Mouse (Mus musculus) spleen, adult 18-20 months (tissue): ENCODE measurements at regions not wholly inside any gene's neighbourhood (a gene's known extent, or its start where the extent isn't known, plus 50 kb on each side); places are given as distances from the start of the nearest gene placed in this dataset.
A peak's percentile ranks its signal among the peaks of the same experiment; 100 is the strongest.

ENCODE experiments used
- DNase-seq, 2 experiments: peaks; one replicate each; pipeline ENCODE4 v3.0.0; 2022; ENCODE audit warnings: mixed read lengths in 2 of 2

DNA sequence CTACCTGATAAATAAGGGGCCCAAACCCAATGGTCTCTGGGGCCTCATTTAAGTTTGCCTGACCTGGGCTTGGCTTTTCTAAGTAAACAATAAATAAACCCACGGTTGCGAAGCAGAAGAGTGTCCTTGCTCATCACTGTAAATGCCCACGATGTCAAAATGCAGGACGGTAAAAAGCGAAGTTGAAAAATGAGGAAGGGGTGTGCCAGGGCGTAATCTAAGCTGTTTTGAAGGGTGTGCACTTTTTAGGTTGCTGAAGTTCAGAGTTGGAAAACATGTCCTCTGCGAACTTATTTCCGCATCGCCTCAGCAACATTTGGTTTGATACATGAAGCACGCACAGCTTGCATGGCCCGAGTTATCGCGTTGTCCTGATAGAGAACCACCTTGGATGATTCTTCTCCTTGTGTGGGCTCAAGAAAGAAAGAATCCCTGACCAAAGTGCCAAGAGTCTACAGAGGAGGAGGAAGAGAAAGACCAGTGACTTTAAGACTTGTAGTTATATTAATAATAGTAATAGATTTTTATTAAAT, 119.0 kb upstream of the Zeb2 start:
- no peak for DNase-seq

DNA sequence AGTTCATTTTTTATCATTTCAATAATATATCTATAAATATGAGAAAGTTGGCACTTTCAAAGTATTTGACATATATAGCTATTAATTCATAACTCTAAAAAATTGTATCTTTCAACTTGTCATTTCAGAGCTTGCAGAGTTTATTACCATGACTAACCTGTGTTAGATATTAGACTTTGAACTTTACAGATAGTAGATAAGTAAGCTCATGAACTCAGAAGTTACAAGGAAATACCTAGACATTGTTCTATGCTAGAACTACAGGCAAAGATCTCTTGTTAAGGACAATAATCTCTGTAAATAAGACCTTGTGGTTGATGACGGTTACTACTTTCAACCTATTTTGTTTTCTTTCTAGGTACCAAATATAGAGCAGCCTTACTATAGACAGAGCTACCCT, 117.0 kb upstream of the Zeb2 start:
- DNase-seq = no peak

DNA sequence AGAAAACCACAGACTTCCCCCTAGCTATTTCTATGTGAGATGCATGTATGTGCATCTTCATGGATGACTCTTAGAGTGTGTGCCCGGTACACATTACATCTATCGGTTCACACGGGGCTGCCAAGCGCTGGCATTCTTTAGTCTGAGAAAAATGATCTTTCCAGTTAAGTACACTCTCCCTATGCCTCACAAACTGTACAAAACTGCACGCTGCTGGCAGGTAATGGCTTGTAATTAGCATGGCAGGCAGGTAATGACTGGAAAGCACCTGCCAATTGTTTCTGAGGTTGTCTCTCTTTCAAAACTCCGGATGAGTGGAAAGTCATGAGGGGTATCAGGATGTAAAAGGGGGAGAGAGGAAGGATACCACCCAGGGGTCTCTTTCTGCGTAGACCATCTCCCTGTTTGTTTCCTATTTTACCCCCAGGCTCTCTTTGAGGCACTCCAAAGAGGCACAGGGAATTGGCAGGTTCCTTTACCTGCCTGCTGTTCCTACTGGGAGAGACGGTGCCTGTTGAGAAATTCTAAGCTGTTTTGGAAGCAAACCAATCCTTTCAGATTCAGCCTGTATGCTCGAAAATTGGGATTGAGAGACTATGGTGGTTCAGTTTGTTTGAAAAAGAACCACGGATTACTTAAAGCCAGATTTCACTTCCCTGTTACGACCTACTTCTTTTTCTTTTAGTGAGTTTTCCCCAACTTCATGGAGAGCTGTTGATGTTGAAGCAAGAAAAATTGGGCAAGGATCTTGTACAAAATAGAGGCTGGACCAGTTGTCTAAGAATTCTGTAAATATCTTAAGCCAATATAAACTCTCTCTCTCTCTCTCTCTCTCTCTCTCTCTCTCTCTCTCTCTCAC, 113.4 kb upstream of the Zeb2 start:
- DNase-seq = no peak

DNA sequence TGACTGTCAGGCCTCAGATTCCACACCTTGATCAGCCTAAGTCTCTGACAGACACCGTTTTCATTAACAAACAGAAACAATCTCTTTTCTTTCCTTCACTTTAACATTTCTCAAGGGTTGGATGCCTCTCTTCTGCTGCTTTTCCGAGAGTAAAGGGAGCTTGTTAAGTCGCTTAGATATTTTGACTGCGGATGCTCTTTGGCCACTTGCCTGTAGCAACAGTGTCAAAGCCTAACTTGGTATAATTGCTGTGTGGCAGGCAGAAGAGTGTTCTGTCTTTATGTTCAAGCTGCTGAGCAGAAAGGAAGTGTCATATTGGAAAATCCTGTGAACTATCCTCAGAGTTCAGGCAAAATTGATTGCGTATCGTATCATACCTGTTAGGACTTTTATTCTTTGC, 112.3 kb upstream of the Zeb2 start:
- DNase-seq = no peak

DNA sequence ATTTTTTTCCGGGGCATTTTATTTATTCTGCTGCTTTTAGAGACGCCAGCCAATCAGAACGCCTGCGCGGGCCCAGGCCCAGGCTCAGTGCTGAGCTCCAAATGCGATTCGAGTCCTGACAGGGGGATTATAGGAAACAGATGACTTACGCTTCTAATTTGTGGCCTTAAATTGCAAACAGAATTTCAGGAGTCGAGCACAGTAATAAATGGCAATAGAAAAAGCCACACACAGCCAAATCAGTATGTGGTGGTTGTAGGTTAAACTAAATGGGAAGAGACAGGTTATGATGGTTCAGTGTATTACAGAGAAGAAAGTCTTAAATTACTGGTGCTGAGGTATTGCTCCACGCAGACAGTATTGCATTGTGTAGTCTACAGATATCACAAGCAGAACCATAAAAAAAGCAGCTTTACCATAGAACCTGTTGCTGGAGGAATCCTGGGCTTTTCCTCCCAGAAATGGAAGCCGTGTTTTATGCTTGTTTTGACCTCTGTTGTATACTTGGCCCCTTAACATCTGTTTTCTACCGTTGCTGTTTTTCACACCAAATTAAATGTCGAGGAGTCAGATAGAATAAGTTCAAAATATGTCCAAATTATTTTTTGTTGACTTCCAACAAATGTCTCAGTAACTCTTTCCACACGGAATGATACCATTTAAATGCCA, 110.2 kb upstream of the Zeb2 start:
- DNase-seq = no peak

DNA sequence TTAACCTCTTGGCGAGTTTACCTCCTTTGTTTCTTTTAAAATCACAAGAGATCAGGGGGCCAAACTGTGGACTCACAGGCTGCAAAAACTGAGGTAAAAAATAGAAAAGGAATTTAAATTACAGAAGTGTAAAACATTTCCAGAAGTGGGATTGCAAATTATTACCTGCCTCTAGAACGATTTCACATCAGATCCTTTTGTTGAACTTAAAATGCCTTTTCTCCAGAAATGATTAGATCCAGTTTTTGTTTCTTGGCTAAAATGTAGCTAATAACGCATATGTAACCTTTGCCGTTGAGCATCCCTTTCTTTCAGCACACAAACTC, 108.8 kb upstream of the Zeb2 start:
- no peak for DNase-seq

DNA sequence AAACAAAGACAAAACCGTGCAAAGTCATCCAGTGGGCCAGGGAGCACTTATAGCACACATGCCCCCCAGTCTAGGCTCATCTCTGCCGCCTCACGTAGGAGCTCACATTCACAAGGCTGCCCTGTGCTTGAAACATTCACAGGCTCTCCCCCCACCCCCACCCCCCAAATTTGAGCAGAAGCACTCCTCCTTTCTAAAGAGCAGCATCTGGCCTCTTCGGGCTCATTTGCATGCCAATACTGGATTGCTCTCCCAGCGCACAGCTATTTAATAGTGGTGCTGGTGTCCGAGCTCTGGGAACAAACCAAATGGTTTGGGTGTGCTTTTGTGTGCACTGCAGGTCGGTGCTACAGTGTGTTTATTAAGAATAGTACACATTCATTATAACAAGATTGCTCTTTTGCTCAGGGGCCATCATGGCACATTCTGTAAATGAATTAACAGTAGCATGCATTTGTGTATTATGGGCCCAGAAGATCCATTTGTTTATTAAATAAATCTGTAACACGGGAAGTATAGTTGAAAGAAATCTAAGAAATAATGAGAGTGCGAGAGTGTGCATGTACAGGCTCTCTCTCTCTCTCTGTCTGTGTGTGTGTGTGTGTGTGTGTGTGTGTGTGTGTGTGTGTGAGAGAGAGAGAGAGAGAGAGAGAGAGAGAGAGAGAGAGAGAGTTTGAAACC, 108.3 kb upstream of the Zeb2 start:
- no peak for DNase-seq

DNA sequence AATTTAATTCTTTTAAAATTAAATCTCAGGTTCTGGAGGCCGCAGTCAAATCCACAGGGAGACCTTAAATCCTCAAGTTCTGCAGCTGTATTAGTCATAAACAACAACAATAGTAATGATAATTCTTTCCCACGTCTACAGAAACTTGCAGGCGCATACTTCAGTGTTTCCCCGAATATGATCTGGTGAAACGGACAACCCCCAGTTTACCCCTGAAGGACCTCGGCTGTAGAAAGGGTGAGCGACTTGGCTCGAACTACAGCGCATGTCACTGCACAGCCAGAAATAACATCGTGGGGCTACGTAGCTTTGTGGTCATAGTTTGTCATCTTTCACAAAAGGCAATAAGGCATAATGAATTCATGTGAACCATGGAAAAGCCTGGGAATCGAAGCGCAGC, 105.0 kb upstream of the Zeb2 start:
- DNase-seq = no peak

DNA sequence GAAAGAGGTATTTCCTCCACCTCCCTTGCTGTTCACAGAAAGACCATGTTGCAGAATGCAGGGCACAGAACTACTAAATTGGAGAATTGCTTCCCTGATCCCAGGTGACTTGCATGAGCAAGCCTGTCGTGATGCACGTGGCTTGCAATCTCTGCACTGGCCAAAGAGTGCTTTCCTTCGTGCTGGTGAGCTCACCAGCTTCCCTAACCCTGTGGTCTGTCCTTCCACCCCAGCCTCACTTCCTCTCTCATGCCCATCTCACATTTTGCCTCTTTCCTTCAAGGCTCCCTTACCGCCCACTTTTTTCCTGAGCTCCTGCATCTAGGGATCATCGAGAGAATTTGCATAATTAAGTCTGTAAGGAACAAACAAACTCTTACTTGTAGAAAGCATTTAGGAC, 102.7 kb upstream of the Zeb2 start:
- DNase-seq = no peak

DNA sequence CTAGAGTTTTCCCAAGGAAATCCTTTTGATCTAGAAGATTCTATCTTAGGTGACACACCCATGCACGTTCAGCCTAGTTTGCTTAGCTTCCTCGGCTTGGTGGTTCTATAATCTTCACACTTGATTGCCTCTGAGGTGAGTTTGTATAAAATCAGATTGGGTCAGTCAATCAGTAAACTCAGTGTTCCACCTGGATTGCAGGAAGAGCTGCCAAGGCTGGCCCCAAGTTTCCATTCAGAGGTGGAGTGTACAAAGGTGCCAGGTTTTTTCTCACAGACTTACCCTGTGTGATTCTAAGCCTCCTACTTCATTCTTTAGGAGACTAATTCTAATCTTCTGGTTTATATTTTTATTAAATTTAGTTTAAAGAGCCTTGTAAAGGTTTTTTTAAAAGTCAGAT, 95.6 kb upstream of the Zeb2 start:
- no peak for DNase-seq

DNA sequence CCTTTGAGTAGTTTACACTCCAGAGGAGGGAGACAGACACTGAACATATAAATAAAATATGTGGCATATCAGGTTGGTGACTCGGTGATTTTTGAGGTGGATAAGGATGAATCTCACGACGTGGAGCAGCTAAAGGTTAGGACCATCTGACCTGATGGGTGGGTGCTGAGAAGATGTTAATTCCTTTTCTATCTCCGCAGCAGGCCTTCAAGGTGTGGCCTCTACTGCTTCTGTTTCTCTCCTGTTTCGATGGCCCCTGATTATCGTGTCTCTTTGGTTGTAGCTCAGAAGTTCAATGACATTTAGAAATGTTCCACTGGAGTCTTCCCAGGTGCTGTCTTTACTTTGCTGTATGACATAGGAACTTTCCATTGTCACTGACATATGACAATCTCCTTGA, 91.3 kb upstream of the Zeb2 start:
- no peak for DNase-seq

DNA sequence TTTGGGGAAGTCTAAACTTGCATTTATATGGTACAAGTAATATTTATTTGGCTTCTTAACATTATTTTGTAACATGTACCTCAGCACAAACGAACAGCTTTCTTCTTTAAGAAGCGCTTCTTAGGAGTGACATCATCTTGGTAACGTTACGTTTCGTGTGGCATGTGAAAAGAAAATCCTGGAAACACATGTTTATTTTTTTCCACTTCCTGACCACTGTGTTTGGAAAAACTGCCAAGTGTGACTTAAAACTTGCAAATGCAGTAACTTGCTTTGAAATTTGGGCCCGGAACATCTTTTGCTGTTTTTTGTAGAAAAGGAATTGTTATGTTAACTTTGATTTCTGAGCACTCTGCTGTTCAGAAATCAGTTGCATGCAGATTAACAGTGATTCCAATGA, 88.6 kb upstream of the Zeb2 start:
- DNase-seq = no peak

DNA sequence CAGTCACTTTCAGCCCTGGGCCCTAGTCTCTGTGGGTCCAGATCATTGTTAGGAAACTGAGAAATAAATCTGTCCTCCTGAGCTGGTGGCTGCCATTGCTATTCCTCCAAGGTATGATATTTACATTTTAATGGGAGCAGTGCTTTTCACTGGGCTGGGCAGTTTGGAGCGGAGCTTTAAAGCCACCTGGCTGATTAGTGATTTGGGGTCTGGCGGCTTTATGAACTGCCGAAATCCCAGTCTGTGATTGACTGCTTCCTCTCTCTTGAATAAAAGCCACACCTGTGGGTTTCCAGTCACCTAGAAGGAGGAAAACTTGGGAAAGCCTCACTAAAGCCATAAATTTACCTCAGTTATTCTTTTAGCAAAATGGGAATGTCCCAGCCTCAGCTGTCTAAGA, 88.0 kb upstream of the Zeb2 start:
- DNase-seq = no peak

DNA sequence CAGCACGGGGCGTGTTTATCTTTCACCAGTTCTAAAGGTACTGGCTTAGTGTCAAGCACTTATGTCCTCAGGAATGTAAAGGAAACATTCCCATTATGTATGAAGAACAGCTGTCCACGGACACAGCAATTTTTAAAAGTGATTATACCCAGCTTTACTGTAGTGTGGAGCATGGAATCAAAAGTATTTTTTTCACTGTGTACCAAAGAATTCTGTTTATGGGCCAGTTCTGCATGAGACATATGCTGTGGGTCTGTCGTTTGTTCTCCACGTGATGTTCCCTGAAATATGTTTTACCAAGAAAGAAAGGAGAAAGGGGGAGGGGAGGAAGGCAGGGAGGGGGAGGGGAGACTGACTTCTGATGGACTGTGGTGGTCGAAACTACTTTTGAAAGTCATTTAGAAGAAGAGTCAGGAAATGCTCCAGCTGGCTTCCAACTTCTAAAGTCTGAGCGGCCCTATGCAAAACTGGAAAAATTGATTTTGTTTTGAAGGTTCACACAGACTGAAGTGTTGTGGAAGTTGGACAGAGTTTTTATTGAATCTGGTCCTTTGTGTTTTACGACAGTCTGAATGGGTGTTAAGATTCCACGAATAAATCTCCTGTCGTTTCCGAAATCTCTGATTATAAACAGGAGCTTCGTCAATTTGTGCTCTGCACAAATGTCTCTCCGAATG, 80.9 kb upstream of the Zeb2 start:
- no peak for DNase-seq

DNA sequence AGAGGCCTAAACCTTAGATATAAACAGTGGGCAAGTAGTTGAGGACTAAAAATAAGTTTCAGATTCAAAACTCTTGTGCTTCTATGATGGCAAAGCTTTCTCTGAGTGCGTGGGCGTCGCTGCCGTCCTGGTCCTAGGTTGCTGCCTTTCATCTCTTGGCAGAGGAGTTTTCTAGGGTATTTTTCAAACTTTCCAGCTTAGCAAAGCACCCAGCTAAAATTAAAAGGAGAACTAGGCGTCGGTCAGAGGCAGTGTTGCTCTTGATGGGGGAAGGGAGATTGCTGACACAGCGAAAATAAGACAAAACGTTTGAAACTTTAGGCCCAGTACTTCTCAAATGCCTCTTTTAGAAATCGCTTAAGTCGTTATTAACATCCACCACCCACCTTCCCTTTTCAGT, 80.1 kb upstream of the Zeb2 start:
- peak in 1 of 2 experiments; percentile 16 for DNase-seq

DNA sequence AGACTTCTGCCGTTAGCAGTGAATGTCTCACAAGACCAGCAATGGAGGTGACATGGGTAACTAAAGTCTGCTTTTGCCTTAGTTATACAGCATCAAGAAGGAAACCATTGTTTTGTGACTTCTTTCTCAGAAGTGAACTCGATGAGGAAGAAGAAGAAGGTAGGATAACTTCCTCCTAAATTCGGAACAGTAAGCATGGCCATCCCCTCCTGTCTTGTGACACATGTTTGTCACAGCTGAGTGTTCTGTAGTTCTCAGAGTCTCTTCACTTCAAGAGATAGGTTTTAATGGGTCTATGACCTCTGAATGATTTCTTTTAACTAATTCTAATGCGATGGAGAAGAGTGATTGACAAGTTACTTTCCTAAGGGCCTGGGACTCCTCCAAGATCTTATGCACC, 79.3 kb upstream of the Zeb2 start:
- no peak for DNase-seq

DNA sequence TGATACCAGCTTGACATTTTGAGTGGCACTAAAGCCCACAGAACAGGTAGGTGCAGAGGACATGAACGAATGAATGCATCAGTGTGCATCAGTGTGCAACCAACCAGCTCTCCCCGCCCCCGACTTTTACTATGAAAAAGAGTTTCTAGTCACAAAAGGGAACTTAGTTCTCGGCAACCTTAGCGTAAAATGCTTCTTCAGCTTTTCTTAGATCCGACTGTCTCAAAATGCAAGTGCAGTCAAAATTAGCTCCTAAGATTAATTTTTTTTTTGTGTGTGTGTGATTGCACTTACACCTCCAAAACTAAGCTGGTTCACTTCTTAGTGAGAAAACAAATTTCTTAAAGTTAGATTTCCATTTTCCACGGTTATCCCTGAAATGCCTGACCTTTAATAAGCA, 77.1 kb upstream of the Zeb2 start:
- DNase-seq = peak; percentile 27 to 40

DNA sequence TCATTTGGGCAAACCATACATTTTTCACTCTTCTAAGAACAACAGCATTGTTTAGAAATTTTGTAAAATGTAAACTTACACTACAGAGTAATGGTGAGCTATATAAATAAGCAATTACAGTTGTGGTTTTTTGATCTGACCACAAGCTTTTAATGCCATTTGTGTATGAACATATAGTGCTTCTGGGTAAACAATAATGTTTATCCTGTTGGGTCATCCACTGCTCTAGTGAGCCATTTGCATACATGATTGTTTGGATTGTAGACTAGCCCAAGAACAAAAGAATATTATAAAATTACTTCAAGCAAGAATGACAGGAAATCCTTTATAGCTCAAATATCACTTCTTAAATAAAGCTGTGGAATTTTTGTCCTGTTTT, 68.4 kb upstream of the Zeb2 start:
- no peak for DNase-seq

DNA sequence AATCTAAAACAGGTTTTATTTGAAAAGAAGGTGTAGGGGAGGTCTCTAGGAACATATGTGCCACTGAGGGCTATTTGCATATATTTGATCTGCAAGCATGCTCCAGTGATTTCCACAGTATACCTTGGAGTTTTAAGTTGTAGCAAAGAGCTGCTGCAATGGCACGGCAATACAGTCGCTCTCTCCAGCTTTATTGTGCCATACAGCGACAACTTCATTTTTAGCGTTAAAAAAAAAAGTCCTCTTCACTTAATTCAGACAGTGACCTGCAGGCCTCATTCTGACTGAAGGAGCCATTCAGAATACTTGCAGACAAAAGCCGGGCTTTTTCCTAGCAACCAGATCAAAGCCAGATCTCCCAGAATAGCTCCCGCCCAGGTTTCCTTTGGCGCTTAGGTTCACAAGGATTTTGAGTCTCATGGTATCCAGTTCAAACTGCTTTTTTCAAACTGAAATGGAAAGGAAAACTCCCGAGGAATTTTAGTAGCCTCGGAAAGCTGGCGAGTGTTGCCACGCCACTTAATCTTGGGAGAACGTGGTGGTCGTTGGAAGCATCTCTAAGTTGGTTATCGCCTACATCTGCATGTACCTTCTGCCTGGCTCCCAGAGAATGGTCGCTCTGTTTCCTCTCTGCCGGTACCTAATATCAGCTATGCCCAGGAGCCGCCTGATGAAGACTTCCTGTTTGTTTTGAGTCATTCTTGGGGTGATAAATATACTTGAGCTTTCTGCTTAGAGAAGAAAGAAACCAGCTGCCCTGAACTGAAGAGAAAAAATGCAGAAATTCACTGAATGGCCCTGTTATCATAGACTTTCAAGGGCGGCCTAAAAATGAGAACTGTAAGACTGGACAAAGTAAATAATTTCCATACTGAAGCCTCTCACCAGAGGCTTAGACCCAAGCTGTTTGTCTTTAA, 67.8 kb upstream of the Zeb2 start:
- DNase-seq = no peak

DNA sequence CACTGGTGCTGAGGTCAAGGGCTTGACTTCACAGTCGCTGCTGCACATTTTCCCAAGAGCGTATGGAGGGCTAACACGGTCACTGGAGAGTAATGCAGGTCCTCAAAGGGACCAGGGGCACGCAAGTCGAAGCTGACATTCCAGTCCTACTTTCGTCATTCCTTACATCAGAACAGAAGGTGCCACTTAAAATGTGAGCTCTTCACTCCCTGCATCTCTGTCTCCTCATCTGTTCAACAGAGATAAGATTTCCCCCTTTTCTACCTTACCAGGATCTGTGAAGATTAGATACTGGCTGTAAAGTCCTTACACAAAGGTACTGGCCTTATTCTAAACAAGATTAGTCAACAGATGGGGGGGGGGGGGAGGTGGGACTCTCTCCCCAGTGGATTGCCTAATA, 67.0 kb upstream of the Zeb2 start:
- DNase-seq = no peak

DNA sequence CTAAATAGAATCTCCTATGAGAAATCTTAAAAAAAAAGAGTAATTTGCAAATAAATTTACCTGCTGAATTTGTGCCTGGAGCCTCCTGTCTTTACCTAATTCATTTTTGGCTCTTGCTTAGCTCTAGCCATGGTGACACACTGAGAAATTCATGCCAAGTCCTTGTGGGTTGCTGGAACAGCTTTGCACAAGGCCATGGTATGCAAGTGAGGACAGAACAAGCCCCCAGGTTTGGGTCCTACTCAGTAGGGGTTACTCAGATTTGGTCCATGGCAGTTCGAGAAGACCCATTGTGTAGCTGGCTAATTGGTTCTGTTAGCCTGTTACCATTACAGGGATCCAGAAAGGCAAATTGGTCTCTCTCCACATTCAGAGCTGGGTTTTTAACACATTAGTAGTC, 65.7 kb upstream of the Zeb2 start:
- no peak for DNase-seq

DNA sequence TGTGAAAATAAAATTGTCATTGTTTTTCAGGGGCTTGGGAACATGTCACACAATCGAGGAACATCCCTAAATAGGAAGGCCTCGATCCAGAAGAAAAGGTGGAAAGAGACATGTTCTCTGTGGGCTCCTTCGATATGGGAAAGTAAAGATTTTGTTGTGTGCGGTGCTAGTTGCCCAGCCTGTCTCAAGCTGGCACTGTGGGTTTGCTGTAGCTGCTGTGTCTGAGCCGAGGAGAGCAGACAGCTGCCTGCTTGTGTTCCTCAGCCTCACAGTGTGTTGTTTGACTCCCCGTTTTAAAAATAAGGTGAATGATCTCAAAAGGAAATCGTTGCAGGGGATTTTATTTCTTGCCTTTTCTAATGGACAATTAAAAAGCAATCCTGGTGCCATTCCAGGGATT, 64.4 kb upstream of the Zeb2 start:
- no peak for DNase-seq
